Mouse (Mus musculus): Measurements from ENCODE around the gene Stat3. TPM values are rescaled to one million over a fixed set of nuclear protein-coding genes. Genes with fewer than 3 reads are reported as not detected.

The Stat3 gene
- total and polyA plus RNA-seq, 3 experiments = 25.7 to 249 (median 64.7) TPM

- H3K4me1 ChIP-seq (ENCODE audit: control insufficient read depth in 1 of 2, insufficient read depth in 2 of 2, low read length in 2 of 2) = peaks cover 0 to 4% of the 10 kb centered on the region in 2 experiments; a peak in 1 of 4 replicates
- no peak for TF ChIP-seq USF2 (IDR thresholded peaks at IDR 0.05; ENCODE audit: borderline replicate concordance in 1 of 2, insufficient read depth in 1 of 2, low read depth in 1 of 2, low read length in 2 of 2)
- no peak for TF ChIP-seq MAZ (IDR thresholded peaks at IDR 0.05; ENCODE audit: low read depth, low read length)
- TF ChIP-seq CTCF (IDR thresholded peaks at IDR 0.05 in 2 of 3, conservative IDR thresholded peaks at IDR 0.05 in 1 of 3; ENCODE audit: control insufficient read depth in 1 of 3, insufficient read depth in 1 of 3, low read depth in 2 of 3, low read length in 3 of 3, poor library complexity in 1 of 3, severe bottlenecking in 1 of 3) = no peak
- TF ChIP-seq E2F4 (IDR thresholded peaks at IDR 0.05; ENCODE audit: borderline replicate concordance, low read depth, low read length) = no peak
- TF ChIP-seq ZNF384 (IDR thresholded peaks at IDR 0.05; ENCODE audit: low read depth, low read length) = no peak
- no peak for TF ChIP-seq ETS1 (IDR thresholded peaks at IDR 0.05; ENCODE audit: low read depth, low read length)
- TF ChIP-seq CHD1 (IDR thresholded peaks at IDR 0.05; ENCODE audit: low read depth, low read length) = no peak
- no peak for TF ChIP-seq MYB (IDR thresholded peaks at IDR 0.05; ENCODE audit: low read depth, low read length)
- TF ChIP-seq MYC (IDR thresholded peaks at IDR 0.05; ENCODE audit: low read depth, low read length) = no peak
- no peak for TF ChIP-seq MAX (IDR thresholded peaks at IDR 0.05; ENCODE audit: low read length)
- TF ChIP-seq TAL1 (IDR thresholded peaks at IDR 0.05; ENCODE audit: low read length) = no peak
- no peak for TF ChIP-seq ZMIZ1 (IDR thresholded peaks at IDR 0.05; ENCODE audit: low read depth, low read length)
- no peak for TF ChIP-seq TBP (IDR thresholded peaks at IDR 0.05; ENCODE audit: low read depth, low read length)
- no peak overlapping the region for H3K4me3 ChIP-seq (ENCODE audit: control insufficient read depth in 1 of 2, insufficient read depth in 1 of 2, low read depth in 2 of 2, low read length in 2 of 2)
- H3K27ac ChIP-seq (ENCODE audit: control insufficient read depth, low read depth, low read length) = no peak overlapping the region
- H3K9ac ChIP-seq (ENCODE audit: control insufficient read depth, low read depth, low read length, poor library complexity, severe bottlenecking) = no peak overlapping the region
- no peak for DNase-seq (ENCODE audit: low read depth, low spot score)
- no peaks in the 10 kb centered on the region for H3K27me3 ChIP-seq (ENCODE audit: control insufficient read depth in 1 of 2, insufficient read depth in 2 of 2, low read length in 2 of 2)
- peaks cover 40% of the 10 kb centered on the region for H3K79me2 ChIP-seq (ENCODE audit: control insufficient read depth, insufficient read depth, low read length, poor library complexity)
- peaks cover 2 to 4% of the 10 kb centered on the region in 2 experiments; a peak in 1 of 4 replicates for H3K36me3 ChIP-seq (ENCODE audit: control insufficient read depth in 1 of 2, insufficient read depth in 2 of 2, low read length in 2 of 2)
- no peaks in the 10 kb centered on the region for H3K9me3 ChIP-seq (replicated peaks; ENCODE audit: insufficient read depth, low read length)
Measured at GRCm38 (mm10) chr11:100840866-100841265, 98.5 kb downstream of the Stat3 start.

DNA sequence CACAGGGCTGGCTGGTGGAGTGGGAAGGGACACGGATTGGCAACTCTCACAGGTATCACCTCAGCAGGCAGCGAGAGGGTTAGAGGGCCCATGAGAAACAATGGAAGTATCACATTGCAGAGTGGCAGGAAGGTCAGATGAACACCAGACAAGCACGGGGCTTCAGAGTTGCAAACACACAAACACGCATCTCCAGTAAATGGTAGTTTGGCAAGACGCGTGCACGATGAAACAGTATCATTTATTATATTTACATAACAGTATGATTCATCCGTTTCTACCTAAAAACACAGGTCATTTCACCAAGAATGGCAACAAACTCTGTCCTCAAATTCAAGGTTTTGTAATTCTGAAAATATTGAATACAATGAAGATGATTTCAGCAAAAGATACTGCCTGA, 99.8 kb downstream of the Stat3 start:
- H3K4me1 ChIP-seq (ENCODE audit: control insufficient read depth in 1 of 2, insufficient read depth in 2 of 2, low read length in 2 of 2) = peaks cover 0 to 4% of the 10 kb centered on the region in 2 experiments; a peak in 1 of 4 replicates
- no peak for TF ChIP-seq ZKSCAN1 (IDR thresholded peaks at IDR 0.05; ENCODE audit: low read depth, low read length)
- TF ChIP-seq CHD1 (IDR thresholded peaks at IDR 0.05; ENCODE audit: low read depth, low read length) = no peak
- no peak for TF ChIP-seq SMC3 (IDR thresholded peaks at IDR 0.05; ENCODE audit: low read depth, low read length)

GRCm38 (mm10) chr11:100838894-100839293, 100.4 kb downstream of the Stat3 start:
- TF ChIP-seq SIN3A (IDR thresholded peaks at IDR 0.05; ENCODE audit: low read length) (no peak), SMC3 (IDR thresholded peaks at IDR 0.05; ENCODE audit: low read depth, low read length) (no peak), HCFC1 (IDR thresholded peaks at IDR 0.05; ENCODE audit: low read depth, low read length) (no peak), ETS1 (IDR thresholded peaks at IDR 0.05; ENCODE audit: low read depth, low read length) (no peak), UBTF (IDR thresholded peaks at IDR 0.05; ENCODE audit: borderline replicate concordance, insufficient read depth, low read depth, low read length) (no peak), USF1 (IDR thresholded peaks at IDR 0.05; ENCODE audit: low read depth, low read length) (no peak), USF2 (IDR thresholded peaks at IDR 0.05; ENCODE audit: borderline replicate concordance in 1 of 2, insufficient read depth in 1 of 2, low read depth in 1 of 2, low read length in 2 of 2) (no peak), MXI1 (IDR thresholded peaks at IDR 0.05; ENCODE audit: low read depth, low read length) (no peak), POLR2AphosphoS5 (IDR thresholded peaks at IDR 0.05; ENCODE audit: borderline replicate concordance, low read depth, low read length) (no peak)
- Histone ChIP-seq H3K4me1 (ENCODE audit: control insufficient read depth in 1 of 2, insufficient read depth in 2 of 2, low read length in 2 of 2) (peaks cover 0 to 4% of the 10 kb centered on the region in 2 experiments; a peak in 1 of 4 replicates), H3K79me2 (ENCODE audit: control insufficient read depth, insufficient read depth, low read length, poor library complexity) (peaks cover 28% of the 10 kb centered on the region), H3K9ac (ENCODE audit: control insufficient read depth, low read depth, low read length, poor library complexity, severe bottlenecking) (no peak overlapping the region), H3K27me3 (ENCODE audit: control insufficient read depth in 1 of 2, insufficient read depth in 2 of 2, low read length in 2 of 2) (no peaks in the 10 kb centered on the region), H3K9me3 (replicated peaks; ENCODE audit: insufficient read depth, low read length) (no peaks in the 10 kb centered on the region), H3K27ac (ENCODE audit: control insufficient read depth, low read depth, low read length) (no peak overlapping the region), H3K4me3 (ENCODE audit: control insufficient read depth in 1 of 2, insufficient read depth in 1 of 2, low read depth in 2 of 2, low read length in 2 of 2) (no peak overlapping the region), H3K36me3 (ENCODE audit: control insufficient read depth in 1 of 2, insufficient read depth in 2 of 2, low read length in 2 of 2) (peaks cover 2 to 4% of the 10 kb centered on the region in 2 experiments; a peak in 1 of 4 replicates)
- DNase-seq (ENCODE audit: low read depth, low spot score) = no peak

More for the DNA sequence above, 99.8 kb downstream of the Stat3 start:
- Histone ChIP-seq H3K4me3 (ENCODE audit: control insufficient read depth in 1 of 2, insufficient read depth in 1 of 2, low read depth in 2 of 2, low read length in 2 of 2) (no peak overlapping the region), H3K79me2 (ENCODE audit: control insufficient read depth, insufficient read depth, low read length, poor library complexity) (peaks cover 32% of the 10 kb centered on the region), H3K27ac (ENCODE audit: control insufficient read depth, low read depth, low read length) (no peak overlapping the region), H3K36me3 (ENCODE audit: control insufficient read depth in 1 of 2, insufficient read depth in 2 of 2, low read length in 2 of 2) (peaks cover 2 to 4% of the 10 kb centered on the region in 2 experiments; a peak in 1 of 4 replicates), H3K9ac (ENCODE audit: control insufficient read depth, low read depth, low read length, poor library complexity, severe bottlenecking) (no peak overlapping the region), H3K9me3 (replicated peaks; ENCODE audit: insufficient read depth, low read length) (no peaks in the 10 kb centered on the region), H3K27me3 (ENCODE audit: control insufficient read depth in 1 of 2, insufficient read depth in 2 of 2, low read length in 2 of 2) (no peaks in the 10 kb centered on the region)
- no peak for DNase-seq (ENCODE audit: low read depth, low spot score)

Data from MEL (cell line).